Mouse (Mus musculus): Measurements from ENCODE around the gene S100a13. TPM values are rescaled to one million over a fixed set of nuclear protein-coding genes. Genes with fewer than 3 reads are reported as not detected.

The S100a13 gene
- total RNA-seq (2021), result 10 to 100 TPM; 34.2 to 37.9 TPM

GRCm38 (mm10) chr3:90513796-90514590 is at the start of gene S100a13, which contains the start of gene S100a1:
S100a13 (plus strand) TSS chr3:90514435.
S100a1 (minus strand) TSS chr3:90514392.
- peak; percentile 80 for DNase-seq

- peak; percentile 37 for DNase-seq
Measured at GRCm38 (mm10) chr3:90464552-90465080, 49.6 kb upstream of the S100a13 start.

DNA sequence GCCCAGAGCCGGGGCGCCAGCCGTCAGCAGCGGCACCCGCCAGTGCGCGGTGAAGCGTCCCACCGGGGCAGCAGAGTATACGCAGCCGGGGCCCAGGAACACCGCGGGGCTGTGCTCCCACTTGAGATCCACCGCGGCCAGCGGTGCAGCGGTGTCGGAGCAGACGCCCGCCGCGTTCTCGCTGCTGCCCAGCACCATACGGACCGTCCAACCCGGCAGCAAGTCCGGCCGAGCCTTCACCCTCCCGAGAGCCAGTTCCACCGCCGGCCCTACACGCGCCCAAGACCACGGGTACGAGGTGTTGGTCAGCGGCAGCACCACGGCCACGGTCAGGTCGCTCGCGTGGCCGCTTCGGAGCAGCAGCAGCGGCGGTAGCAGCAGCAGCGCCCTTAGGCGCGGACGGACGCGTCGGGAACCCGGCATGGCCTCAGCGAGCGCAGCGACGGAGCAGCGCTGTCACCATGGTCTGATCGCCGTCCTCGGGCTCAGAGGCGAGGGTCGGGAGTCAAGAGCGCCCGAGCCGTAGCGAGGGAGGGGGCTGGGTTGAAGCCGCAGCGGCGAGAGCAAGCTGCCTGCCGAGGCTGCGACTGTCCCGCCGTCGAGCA is 49.1 kb upstream of the S100a13 start:
- DNase-seq, result peak; percentile 50

DNA sequence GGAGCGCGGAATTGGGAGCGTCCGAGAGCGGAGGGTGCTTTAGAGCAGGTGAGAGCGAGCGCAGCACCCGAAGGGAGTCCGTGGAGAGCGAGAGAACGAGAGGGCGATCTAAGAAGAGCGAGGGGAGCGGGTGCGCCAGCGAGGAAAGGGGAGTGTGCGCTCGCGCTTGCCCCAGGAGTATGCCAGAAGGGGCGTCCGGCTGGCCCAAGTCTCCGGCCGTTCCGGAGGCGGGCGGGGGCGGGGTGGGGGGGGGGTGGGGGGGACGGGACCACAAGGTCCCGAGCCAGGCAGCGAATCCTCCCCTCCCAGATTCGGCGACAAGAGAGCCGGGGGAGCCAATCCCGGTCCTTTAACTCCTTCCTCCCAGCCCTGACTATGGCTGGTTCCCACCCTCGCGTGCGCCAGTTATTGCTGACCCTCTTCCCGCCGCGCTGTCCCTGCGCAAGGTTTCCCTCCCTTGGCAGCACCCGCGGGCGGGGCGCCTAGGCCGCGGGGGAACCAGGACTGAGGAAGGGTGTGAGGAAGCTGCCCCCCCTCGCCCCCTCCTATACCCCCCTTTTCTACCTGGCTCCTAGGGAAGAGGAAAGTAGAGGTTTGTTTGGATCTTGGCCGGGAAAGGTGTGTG is 48.4 kb upstream of the S100a13 start, which contains the start of gene Npr1:
Gene Npr1 (minus strand): TSS at position 181 of the 625 bp plus-strand sequence.
- DNase-seq, result peak; percentile 63

DNA sequence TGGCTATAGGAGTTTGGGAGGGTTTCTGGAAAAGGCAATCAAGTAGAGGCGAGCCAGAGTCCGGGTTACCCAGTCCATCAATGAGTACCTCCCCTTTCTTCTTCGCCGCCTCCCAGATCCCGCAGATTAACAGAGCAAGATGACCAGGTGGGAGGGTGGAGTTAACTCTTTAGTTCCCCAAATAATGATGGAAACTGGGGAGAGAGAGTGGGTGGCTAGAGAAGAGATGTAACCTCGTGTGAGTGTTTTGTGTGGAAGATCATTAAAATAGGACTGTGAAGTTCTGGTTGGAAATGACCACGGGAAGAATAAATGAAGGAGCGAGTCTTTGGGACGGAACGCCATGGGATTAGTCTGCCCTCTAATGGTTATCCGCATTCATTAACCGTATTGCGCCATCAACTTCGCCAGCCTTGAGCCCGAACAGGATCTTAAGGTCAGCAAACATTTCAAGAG is 47.9 kb upstream of the S100a13 start:
- peak; percentile 72 for DNase-seq

DNA sequence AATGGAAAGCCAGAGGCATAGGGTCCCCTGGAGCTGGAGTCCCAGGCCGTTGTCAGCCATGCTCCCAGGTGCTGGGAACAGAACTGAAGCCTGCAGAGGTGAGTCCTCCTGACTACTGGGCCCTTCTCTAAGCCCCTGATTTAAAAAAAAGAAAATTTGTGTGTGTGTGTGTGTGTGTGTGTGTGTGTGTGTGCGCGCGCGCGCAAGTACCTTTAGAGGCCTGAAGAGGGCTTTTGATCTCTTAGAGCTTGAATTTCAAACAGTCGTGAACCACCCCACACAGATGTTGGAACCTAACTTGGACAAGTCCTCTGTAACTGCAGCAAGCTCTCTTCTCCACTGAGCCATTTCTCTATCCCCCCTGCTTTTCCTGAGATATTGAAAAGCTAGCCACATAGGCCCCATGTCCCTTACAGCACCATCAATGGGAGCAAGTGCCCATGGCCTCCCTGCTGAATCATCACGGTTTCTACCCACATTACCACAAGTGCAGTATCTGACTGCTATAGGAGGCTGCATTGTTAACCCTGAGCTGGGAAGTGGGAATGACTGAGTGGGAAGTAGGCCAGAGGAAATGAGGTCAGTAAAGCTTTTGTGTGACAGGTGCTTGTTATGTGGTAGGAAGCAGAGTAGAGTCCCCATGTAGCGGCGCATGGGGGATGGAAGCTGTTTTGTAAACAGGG is 46.5 kb upstream of the S100a13 start:
- no peak for DNase-seq

DNA sequence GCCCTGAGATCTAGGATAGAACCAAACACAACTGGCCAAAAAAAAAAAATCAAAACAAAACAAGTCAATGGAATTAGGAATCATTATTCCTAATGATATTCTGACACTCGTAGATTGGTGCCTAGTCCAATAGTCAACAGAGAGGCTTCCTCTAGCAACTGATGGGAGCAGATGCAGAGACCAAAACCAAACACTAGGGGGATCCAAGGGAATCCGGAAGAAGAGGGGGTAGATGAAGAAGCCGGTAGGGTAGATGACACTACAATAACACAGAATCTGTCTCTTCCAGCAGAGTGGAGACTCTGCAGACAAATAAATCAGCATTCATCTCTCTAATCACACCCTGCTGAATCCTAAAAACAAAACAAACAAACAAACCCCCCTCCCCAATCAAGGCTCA is 42.0 kb upstream of the S100a13 start:
- DNase-seq, result peak; percentile 61

DNA sequence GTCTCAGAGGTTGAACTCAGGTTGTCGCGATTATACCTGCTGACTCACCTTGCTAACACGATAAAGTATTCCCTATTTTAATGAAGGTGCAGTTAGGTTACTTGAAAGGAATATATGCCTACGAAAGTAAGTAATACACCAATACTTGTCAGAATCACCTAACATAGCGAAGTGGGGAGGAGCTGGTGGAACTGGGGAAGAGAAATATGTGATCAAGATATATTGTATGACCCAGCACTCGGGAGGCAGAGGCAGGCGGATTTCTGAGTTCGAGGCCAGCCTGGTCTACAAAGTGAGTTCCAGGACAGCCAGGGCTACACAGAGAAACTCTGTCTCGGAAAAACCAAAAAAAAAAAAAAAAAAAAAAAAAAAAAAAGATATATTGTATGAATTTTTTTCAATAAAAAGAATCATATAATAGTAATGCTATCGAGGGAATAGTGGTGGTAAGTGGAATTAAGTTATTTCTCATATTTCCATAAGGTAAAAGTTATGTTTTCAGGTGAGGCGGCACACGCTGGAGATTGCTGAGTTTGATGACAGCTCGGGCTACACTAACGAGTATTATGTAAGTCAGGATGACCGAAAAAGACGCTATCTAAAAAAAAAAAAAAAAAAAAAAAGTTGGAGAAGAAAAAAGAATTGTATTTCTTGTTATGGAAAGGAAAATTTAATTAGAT is 38.9 kb upstream of the S100a13 start:
- DNase-seq, result no peak

- DNase-seq, result peak; percentile 96
Measured at GRCm38 (mm10) chr3:90475831-90476611, 38.2 kb upstream of the S100a13 start, which contains the start of gene Ilf2. Ilf2 (plus strand) TSS chr3:90476126.

DNA sequence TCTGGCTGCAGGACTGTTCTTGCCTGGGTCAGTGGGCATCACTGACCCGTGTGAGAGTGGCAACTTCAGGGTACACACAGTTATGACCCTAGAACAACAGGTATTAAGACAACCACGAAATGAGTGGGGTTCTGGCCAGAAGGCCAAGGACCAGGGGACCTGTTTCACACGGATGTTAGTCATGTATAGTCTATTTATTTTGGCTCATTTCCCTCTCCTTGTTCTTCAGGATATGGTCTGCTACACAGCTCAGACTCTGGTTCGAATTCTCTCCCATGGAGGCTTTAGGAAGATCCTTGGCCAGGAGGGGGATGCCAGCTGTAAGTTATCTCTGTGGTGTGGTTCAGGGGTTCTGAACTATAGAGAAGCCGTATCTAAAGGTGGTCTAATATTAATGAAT is 27.2 kb upstream of the S100a13 start:
- no peak for DNase-seq

GRCm38 (mm10) chr3:90488576-90488975 is 25.7 kb upstream of the S100a13 start:
- DNase-seq, result no peak

DNA sequence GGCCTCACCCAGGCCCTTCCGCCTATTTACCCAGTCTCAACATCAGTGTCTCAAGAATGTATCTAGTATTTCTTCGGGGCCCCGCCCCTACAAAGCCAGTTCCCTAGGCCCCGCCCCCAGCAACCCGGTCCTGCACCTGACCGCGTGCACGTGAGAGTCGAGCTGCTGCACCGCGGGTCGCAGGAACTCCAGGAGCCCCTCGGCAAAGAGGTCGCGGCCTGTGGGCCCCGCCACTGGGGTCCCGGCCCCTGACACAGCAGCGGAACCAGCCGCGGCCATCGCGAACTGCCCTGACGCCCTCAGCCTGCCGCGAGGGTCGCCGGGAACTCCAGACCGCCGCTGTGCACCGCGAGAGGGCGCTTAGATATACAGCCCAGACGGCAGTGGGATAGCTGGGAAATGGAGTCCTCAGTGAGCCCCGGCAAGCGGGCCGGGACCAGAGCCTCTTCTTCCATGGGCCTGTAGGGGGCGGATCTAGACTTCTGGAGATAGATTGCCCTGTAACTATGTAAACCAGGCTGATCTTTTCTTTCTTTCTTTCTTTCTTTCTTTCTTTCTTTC is 23.5 kb upstream of the S100a13 start, which contains the start of gene Snapin:
Gene Snapin (minus strand): TSS at position 338 of the 561 bp plus-strand sequence.
- DNase-seq, result peak; percentile 98

DNA sequence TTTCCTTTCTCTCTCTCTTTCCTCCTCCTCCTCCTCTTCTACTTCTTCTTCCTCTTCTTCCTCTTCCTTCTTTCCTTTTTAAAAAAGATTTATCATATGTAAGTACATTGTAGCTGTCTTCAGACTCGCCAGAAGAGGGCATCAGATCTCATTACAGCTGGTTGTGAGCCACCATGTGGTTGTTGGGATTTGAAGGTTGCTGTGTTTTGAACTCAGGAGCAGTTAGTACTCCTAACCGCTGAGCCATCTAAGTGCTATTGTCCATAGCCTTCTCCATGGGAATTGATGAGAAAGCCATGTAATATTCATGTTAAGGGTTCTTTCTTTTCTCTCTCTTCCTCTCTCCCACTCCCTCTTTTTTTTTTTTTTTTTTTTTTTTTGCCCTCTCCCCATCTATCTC is 22.9 kb upstream of the S100a13 start:
- peak; percentile 41 for DNase-seq

DNA sequence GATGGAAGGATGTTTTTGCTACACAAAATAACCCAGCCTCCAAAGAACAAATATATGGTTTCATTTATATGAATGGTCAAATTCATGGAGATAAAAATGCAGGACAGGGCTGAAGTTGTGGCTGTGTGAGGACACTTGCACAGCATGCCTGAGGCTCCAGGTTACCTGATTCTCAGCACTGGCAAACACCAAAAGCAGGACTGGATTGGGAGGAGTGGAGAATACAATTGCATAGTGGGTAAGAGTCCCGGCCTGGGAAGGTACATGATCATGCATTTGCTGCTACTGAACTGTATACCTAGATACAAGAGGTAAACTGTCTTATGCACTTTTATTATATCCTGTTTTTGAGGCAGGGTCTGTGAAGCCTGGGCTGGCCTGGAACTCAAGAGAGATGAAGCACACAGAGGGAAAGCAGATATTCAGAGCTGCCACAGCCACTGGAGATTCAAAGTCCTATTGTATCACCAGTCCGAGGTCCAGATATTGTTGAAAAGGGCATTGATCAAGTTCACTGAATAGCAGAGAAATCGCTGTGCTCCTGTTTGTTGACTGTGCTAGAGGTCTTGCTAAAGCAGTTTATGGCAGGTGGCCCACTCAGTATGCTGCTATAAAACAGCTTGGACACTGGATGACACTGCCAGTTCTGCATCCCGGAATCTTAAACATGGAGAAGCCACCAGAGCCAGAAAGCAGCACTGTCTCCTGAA is 20.2 kb upstream of the S100a13 start:
- DNase-seq, result no peak

DNA sequence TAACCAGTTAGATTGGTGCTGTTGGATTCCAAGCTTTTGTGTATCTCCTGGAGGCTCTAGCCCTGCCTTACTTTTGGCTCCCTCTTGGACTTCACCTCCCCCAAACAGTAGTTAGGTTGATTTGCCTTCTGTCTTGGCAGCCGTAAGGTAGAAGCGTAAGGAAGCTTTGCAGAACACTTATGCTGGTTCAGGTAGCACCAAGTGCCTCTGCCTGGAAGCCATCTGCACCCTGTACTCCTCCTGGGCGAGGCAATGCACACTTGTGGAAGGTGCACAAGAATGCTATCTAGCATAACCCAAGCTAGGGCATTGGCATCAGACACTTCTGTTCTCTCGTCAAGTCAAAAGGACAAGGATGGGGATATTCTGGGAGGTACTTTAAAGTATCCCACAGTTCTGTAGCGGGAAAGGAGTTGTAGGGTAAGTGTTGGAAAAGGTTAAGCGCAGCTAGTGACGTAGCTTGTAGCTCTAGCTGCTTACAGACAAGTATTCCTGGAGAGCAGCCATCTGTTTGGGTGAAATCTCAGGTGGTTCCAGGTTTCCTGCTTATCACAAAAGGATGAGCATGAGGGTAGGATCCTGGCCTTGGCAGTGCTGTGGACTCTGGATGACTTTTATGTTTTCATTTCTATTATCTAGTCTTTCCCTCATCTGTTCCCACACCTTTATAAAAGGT is 18.2 kb upstream of the S100a13 start:
- DNase-seq, result no peak

DNA sequence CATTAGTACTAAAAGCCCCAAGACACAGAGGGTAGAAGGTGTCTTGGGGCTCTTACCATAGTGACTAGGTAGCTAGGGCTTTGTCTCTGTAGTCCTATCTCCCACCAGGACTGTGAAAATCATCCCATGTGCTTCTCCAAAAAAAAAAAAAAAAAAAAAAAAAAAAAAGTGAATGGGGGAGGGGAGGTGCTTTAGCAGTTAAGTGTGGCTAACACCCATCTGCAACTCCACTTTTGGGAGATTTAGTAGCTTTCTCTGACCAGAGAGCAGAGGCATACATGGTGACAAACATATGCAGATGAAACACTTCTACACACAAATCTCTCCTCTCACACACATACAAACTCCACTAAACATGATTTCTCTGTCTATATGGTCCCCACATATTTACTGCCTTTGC is 16.6 kb upstream of the S100a13 start:
- DNase-seq, result no peak

DNA sequence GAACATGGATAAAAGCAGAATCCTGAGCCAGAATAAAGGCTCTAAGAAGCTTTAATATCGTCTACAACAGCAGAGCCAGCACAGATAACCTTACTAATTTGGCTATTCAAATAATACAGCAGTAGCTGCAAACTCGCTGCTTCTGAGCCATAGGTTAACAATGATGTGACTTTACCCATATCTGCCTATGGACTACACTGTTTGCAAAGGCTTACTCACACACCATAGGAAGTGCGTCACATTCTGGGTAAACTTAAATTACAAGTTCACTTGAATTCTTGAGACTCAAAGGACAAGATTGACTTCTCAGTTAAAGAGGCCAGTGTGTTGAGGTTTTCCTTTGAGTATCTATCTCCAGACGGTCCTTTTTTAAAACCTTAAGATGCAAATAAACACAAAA is 10.8 kb upstream of the S100a13 start:
- no peak for DNase-seq

GRCm38 (mm10) chr3:90505216-90505615 is 9.0 kb upstream of the S100a13 start:
- no peak for DNase-seq

DNA sequence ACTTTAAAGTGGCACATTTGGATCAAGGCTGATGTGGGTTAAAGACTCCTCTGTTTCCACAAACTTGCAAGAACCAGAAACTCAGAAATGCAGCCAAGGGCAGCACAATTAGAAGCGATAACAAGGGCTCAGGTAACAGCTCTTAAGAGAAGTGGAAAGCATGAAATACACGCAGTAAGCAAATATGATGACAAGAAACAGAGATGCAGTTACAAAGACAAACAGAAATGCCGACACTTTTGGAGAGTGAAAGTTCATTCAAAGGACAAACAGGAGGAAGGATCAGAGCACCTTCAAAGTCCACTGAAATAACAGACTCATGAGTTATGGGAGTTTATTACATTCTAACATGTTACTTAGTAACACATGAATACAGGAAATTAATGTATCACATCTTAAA is 7.9 kb upstream of the S100a13 start:
- DNase-seq, result no peak
